Mouse (Mus musculus) left cerebral cortex, adult 2 months (tissue): ENCODE measurements around the gene Ppp1r11. TPM values are rescaled to one million over a fixed set of nuclear protein-coding genes. Genes with fewer than 3 reads are reported as not detected.
A peak's percentile ranks its signal among the peaks of the same experiment; 100 is the strongest.

Experiments used
- DNase-seq, 2 experiments: peaks; one replicate each; pipeline ENCODE4 v3.0.0; 2021 to 2022; ENCODE audit warnings: low spot score in 2 of 2, mixed read lengths in 1 of 2; ENCODE audit errors: extremely low spot score in 1 of 2
- H3K27ac ChIP-seq: fragments of 200-600 bp; 2 replicates; pipeline ENCODE4 v1.8.1; 2022
- H3K4me3 ChIP-seq: fragments of 200-600 bp; 2 replicates; pipeline ENCODE4 v1.8.1; 2022
- CTCF ChIP-seq: fragments of 200-600 bp; IDR thresholded peaks from 2 replicates; pipeline ENCODE4 v1.8.1; 2022; ENCODE audit warnings: antibody characterized with exemption, mild to moderate bottlenecking, moderate library complexity
- intact Hi-C: fragments of 180-260 bp; cut with DNase I; formaldehyde crosslinking; loops from one replicate; pipeline ENCODE4 v1.15.1; 2025
- total RNA-seq, 2 experiments: library from RNA; stranded (reverse); gene quantifications; 2 replicates each; pipeline ENCODE4 v1.2.3; 2021

The Ppp1r11 gene
- total RNA-seq, 2 experiments from 2014 or later: 132 to 146 TPM

GRCm38 (mm10) chr17:36988475-36988874 is 36.9 kb upstream of the Ppp1r11 start:
- no peak for DNase-seq
- intact Hi-C loops: no loop called here
- TF ChIP-seq CTCF: no peak
- H3K4me3 ChIP-seq: peak overlapping the region; percentile 23
- no peak overlapping the region for H3K27ac ChIP-seq

- intact Hi-C loops: no loop called here
- no peak for TF ChIP-seq CTCF
- H3K4me3 ChIP-seq: no peak overlapping the region
- H3K27ac ChIP-seq: no peak overlapping the region
- DNase-seq: no peak
Measured at GRCm38 (mm10) chr17:36982253-36983155, 31.0 kb upstream of the Ppp1r11 start.

GRCm38 (mm10) chr17:36981845-36982244 is 30.3 kb upstream of the Ppp1r11 start:
- intact Hi-C loops: no loop called here
- no peak for DNase-seq
- peak overlapping the region; percentile 41; the same call in 1 of the 2 replicates for H3K4me3 ChIP-seq

GRCm38 (mm10) chr17:36981221-36981813 is 29.8 kb upstream of the Ppp1r11 start, which contains the start of gene 2410137M14Rik:
TSS of gene 2410137M14Rik (minus strand) at chr17:36981237.
- H3K27ac ChIP-seq: peak within 1 kb of the TSS; percentile 78

More at GRCm38 (mm10) chr17:36981845-36982244, 30.3 kb upstream of the Ppp1r11 start:
- no peak overlapping the region for H3K27ac ChIP-seq
- TF ChIP-seq CTCF: no peak

GRCm38 (mm10) chr17:36973271-36973787 is 21.8 kb upstream of the Ppp1r11 start:
- no peak overlapping the region for H3K27ac ChIP-seq
- intact Hi-C loops: no loop called here
- no peak for DNase-seq
- no peak overlapping the region for H3K4me3 ChIP-seq
- no peak for TF ChIP-seq CTCF

More at GRCm38 (mm10) chr17:36981221-36981813, 29.8 kb upstream of the Ppp1r11 start, which contains the start of gene 2410137M14Rik:
- peak within 1 kb of the TSS; percentile 41 for H3K4me3 ChIP-seq
- DNase-seq: peak; percentile 25 to 35
- intact Hi-C loops: no loop called here
- no peak for TF ChIP-seq CTCF

GRCm38 (mm10) chr17:36972791-36973190 is 21.2 kb upstream of the Ppp1r11 start:
- intact Hi-C loops: no loop called here
- H3K27ac ChIP-seq: no peak overlapping the region
- DNase-seq: no peak
- no peak overlapping the region for H3K4me3 ChIP-seq
- no peak for TF ChIP-seq CTCF

GRCm38 (mm10) chr17:36971172-36971850 is 19.8 kb upstream of the Ppp1r11 start:
- intact Hi-C loops: no loop called here
- DNase-seq: no peak
- no peak for TF ChIP-seq CTCF
- no peak overlapping the region for H3K4me3 ChIP-seq
- H3K27ac ChIP-seq: no peak overlapping the region

GRCm38 (mm10) chr17:36970316-36970890 is 18.9 kb upstream of the Ppp1r11 start:
- intact Hi-C loops: no loop called here
- Histone ChIP-seq H3K4me3 (no peak overlapping the region), H3K27ac (no peak overlapping the region)
- no peak for TF ChIP-seq CTCF
- no peak for DNase-seq

GRCm38 (mm10) chr17:36966875-36967274 is 15.3 kb upstream of the Ppp1r11 start:
- no peak for TF ChIP-seq CTCF
- no peak overlapping the region for H3K27ac ChIP-seq
- no peak overlapping the region for H3K4me3 ChIP-seq
- no peak for DNase-seq
- intact Hi-C loops: no loop called here

- no peak overlapping the region for H3K4me3 ChIP-seq
- TF ChIP-seq CTCF: peak; percentile 23
- H3K27ac ChIP-seq: no peak overlapping the region
- DNase-seq: no peak
- intact Hi-C loops: no loop called here
Measured at GRCm38 (mm10) chr17:36961125-36961524, 9.6 kb upstream of the Ppp1r11 start.

GRCm38 (mm10) chr17:36958884-36959283 is 7.3 kb upstream of the Ppp1r11 start:
- peak in 1 of 2 experiments; percentile 26 for DNase-seq
- Histone ChIP-seq H3K4me3 (peak overlapping the region; percentile 94), H3K27ac (peak overlapping the region; percentile 88)
- no peak for TF ChIP-seq CTCF
- intact Hi-C loops: loop anchor here (1.0 to 5.0 kb wide), 4 partner anchors 17 to 122 kb away; partner anchors contain the start of genes Rnf39 and Trim26
